Mouse (Mus musculus) heart, embryonic 15.5 days (tissue): ENCODE measurements around the gene Eif4b. TPM values are rescaled to one million over a fixed set of nuclear protein-coding genes. Genes with fewer than 3 reads are reported as not detected.

Source experiments
- polyA plus RNA-seq: library from polyadenylated mRNA; unstranded; fragments of >200 nt; fragmentation: Nextera tagmentation; extraction: Ambion mirVana; gene quantifications from 2 replicates; pipeline ENCODE4 v1.2.1, GENCODE M21; 2015

The Eif4b gene
- polyA plus RNA-seq, 1 experiment from 2014 or later: 56.5 TPM

Other genes starting within 250 kb of the Eif4b start
- gene Krt1, start 223.0 kb upstream of the Eif4b start, polyA plus RNA-seq: 0.57 and 1.3 TPM in 2 replicates
- gene Krt77, start 204.1 kb upstream of the Eif4b start, polyA plus RNA-seq: 0.13 and 0.20 TPM in 2 replicates
- not detected in 2 replicates for gene Krt76, start 180.9 kb upstream of the Eif4b start, polyA plus RNA-seq
- gene Krt4, start 149.0 kb upstream of the Eif4b start, polyA plus RNA-seq: 1.0 and 3.4 TPM in 2 replicates
- 0.87 and 0.95 TPM in 2 replicates for gene Krt79, start 133.4 kb upstream of the Eif4b start, polyA plus RNA-seq
- 0.04 and 0.10 TPM in 2 replicates for gene Krt78, start 119.5 kb upstream of the Eif4b start, polyA plus RNA-seq
- 30.3 and 197 TPM in 2 replicates for gene Krt8, start 69.3 kb upstream of the Eif4b start, polyA plus RNA-seq
- gene Krt18, start 45.6 kb upstream of the Eif4b start, polyA plus RNA-seq: 33.1 and 213 TPM in 2 replicates
- gene Tns2, start 26.6 kb downstream of the Eif4b start, polyA plus RNA-seq: 30.9 and 31.0 TPM in 2 replicates
- gene Spryd3, start 62.5 kb downstream of the Eif4b start, polyA plus RNA-seq: 16.0 and 22.4 TPM in 2 replicates
- 9.5 and 10.2 TPM in 2 replicates for gene Igfbp6, start 70.6 kb downstream of the Eif4b start, polyA plus RNA-seq
- gene Soat2, start 76.8 kb downstream of the Eif4b start, polyA plus RNA-seq: 0.23 and 0.63 TPM in 2 replicates
- gene Zfp740, start 129.5 kb downstream of the Eif4b start, polyA plus RNA-seq: 25.8 and 34.3 TPM in 2 replicates
- gene Csad, start 131.0 kb downstream of the Eif4b start, polyA plus RNA-seq: 31.1 and 47.9 TPM in 2 replicates
- gene Itgb7, start 158.2 kb downstream of the Eif4b start, polyA plus RNA-seq: 1.7 and 8.9 TPM in 2 replicates
- 7.9 and 15.8 TPM in 2 replicates for gene Rarg, start 183.7 kb downstream of the Eif4b start, polyA plus RNA-seq
- gene Gm9918, start 196.8 kb downstream of the Eif4b start, polyA plus RNA-seq: not detected in 2 replicates
- gene Mfsd5, start 205.7 kb downstream of the Eif4b start, polyA plus RNA-seq: 39.3 and 47.4 TPM in 2 replicates
- 14.7 and 20.0 TPM in 2 replicates for gene Espl1, start 222.5 kb downstream of the Eif4b start, polyA plus RNA-seq